Comparison of ENCODE assay signal across 8 mouse cellular contexts in genomic region chr1:178335860-178336261, GRCm38 (mm10). TPM values are rescaled to one million over a fixed set of nuclear protein-coding genes. Genes with fewer than 3 reads are reported as not detected.
DNase-seq lines count a peak whose midpoint lies in the region; ATAC-seq and TF ChIP-seq lines count a peak whose summit lies in the region.

No protein-coding gene starts in this region.

- ATAC-seq in forebrain, embryonic 15.5 days (replicated peaks): no peak
- ATAC-seq in liver, embryonic 16.5 days (ENCODE audit: low read depth): no peak
- ATAC-seq in stomach, embryonic 16.5 days (ENCODE audit: insufficient read depth, low FRiP score): no peak
- no peak for ATAC-seq in frontal cortex, adult (ENCODE audit: low TSS enrichment)

- TF ChIP-seq CTCF in layer of hippocampus, adult 2 months (conservative IDR thresholded peaks at IDR 0.05): no peak

- no peaks in the 10 kb centered on the region for H3K9me3 ChIP-seq in forebrain, embryonic 15.5 days
- no peaks in the 10 kb centered on the region for H3K9me3 ChIP-seq in liver, embryonic 16.5 days (replicated peaks; ENCODE audit: control insufficient read depth, low read length)
- no peaks in the 10 kb centered on the region for H3K9me3 ChIP-seq in stomach, embryonic 16.5 days (replicated peaks; ENCODE audit: control insufficient read depth, low read length)

- H3K4me2 ChIP-seq in forebrain, embryonic 15.5 days (replicated peaks): peak overlapping the region; percentile 82
- H3K4me2 ChIP-seq in liver, embryonic 16.5 days (ENCODE audit: low read depth, low read length): peak overlapping the region; percentile 78
- peak overlapping the region; percentile 67 for H3K4me2 ChIP-seq in stomach, embryonic 16.5 days (ENCODE audit: low read depth, low read length)

- under 1% methylated on average over 16 of the region's 16 CpGs for WGBS in forebrain, embryonic 15.5 days
- under 1% methylated on average over 16 of the region's 16 CpGs for WGBS in liver, embryonic 16.5 days (ENCODE audit: insufficient replicate concordance)
- under 1% methylated on average over 16 of the region's 16 CpGs for WGBS in stomach, embryonic 16.5 days

- no peak for DNase-seq in layer of hippocampus, adult 2 months (ENCODE audit: low spot score in 2 of 2)
- DNase-seq in layer of hippocampus, postnatal 25 days (ENCODE audit: extremely low spot score in 1 of 2, low spot score in 1 of 2): no peak
- DNase-seq in T-cell, adult 2 months (ENCODE audit: low spot score): peak; percentile 63
- DNase-seq in right cerebral cortex, adult 2 months (ENCODE audit: low spot score in 2 of 2): no peak

- peak overlapping the region; percentile 97 for H3K4me3 ChIP-seq in layer of hippocampus, adult 2 months
- H3K4me3 ChIP-seq in forebrain, embryonic 15.5 days: peak overlapping the region; percentile 100
- peak overlapping the region; percentile 98 for H3K4me3 ChIP-seq in liver, embryonic 16.5 days (ENCODE audit: low read depth, low read length)
- H3K4me3 ChIP-seq in stomach, embryonic 16.5 days (replicated peaks; ENCODE audit: low read length): peak overlapping the region; percentile 98

- peak overlapping the region; percentile 100 for H3K27ac ChIP-seq in layer of hippocampus, adult 2 months
- H3K27ac ChIP-seq in forebrain, embryonic 15.5 days (replicated peaks): peak overlapping the region; percentile 100
- peak overlapping the region; percentile 99 for H3K27ac ChIP-seq in liver, embryonic 16.5 days (ENCODE audit: low read length)
- H3K27ac ChIP-seq in stomach, embryonic 16.5 days (ENCODE audit: low read length): peak overlapping the region; percentile 100

- no peaks in the 10 kb centered on the region for H3K27me3 ChIP-seq in forebrain, embryonic 15.5 days
- H3K27me3 ChIP-seq in liver, embryonic 16.5 days (ENCODE audit: control insufficient read depth, insufficient read depth, low read depth, low read length): no peaks in the 10 kb centered on the region
- no peaks in the 10 kb centered on the region for H3K27me3 ChIP-seq in stomach, embryonic 16.5 days (ENCODE audit: control insufficient read depth, insufficient read depth, low read length)

- H3K4me1 ChIP-seq in forebrain, embryonic 15.5 days: peaks cover 36% of the 10 kb centered on the region
- H3K4me1 ChIP-seq in liver, embryonic 16.5 days (ENCODE audit: control insufficient read depth, low read depth, low read length): peaks cover 27% of the 10 kb centered on the region
- peaks cover 18% of the 10 kb centered on the region; the same call in 1 of the 2 replicates for H3K4me1 ChIP-seq in stomach, embryonic 16.5 days (ENCODE audit: control insufficient read depth, insufficient read depth, low read length)

- H3K36me3 ChIP-seq in forebrain, embryonic 15.5 days: peaks cover 40% of the 10 kb centered on the region
- peaks cover 38% of the 10 kb centered on the region for H3K36me3 ChIP-seq in liver, embryonic 16.5 days (ENCODE audit: control insufficient read depth, insufficient read depth)
- H3K36me3 ChIP-seq in stomach, embryonic 16.5 days (ENCODE audit: control insufficient read depth, insufficient read depth, low read length): peaks cover 25% of the 10 kb centered on the region

- peak overlapping the region; percentile 100 for H3K9ac ChIP-seq in forebrain, embryonic 15.5 days (replicated peaks)
- H3K9ac ChIP-seq in liver, embryonic 16.5 days (ENCODE audit: low read depth, low read length): peak overlapping the region; percentile 99
- H3K9ac ChIP-seq in stomach, embryonic 16.5 days (ENCODE audit: low read length): peak overlapping the region; percentile 100

RNA-seq across cellular contexts. Expression of gene Hnrnpu, which starts 1.7 kb away (rescaled TPM):
- 100 to 1,000 TPM; 431 to 439 TPM for total RNA-seq in layer of hippocampus, adult 2 months (2021)
- total RNA-seq in layer of hippocampus, postnatal 25 days (2021): 100 to 1,000 TPM; 348 to 416 TPM
- 410 and 421 TPM in 2 replicates for polyA plus RNA-seq in forebrain, embryonic 15.5 days (2015; fragmentation: Nextera tagmentation; extraction: Ambion mirVana)
- 98.3 and 103 TPM in 2 replicates for polyA plus RNA-seq in liver, embryonic 16.5 days (2015; fragmentation: Nextera tagmentation; extraction: Ambion mirVana)
- 110 and 162 TPM in 2 replicates for polyA plus RNA-seq in stomach, embryonic 16.5 days (2015; fragmentation: Nextera tagmentation; extraction: Ambion mirVana)

RNA-seq across cellular contexts. Expression of gene Cox20, which starts 16.9 kb away (rescaled TPM):
- total RNA-seq in layer of hippocampus, adult 2 months (2021): 10 to 100 TPM; 33.2 to 38.4 TPM
- 10 to 100 TPM; 38.4 to 39.1 TPM for total RNA-seq in layer of hippocampus, postnatal 25 days (2021)
- 140 and 150 TPM in 2 replicates for polyA plus RNA-seq in forebrain, embryonic 15.5 days (2015; fragmentation: Nextera tagmentation; extraction: Ambion mirVana)
- 73.9 and 79.6 TPM in 2 replicates for polyA plus RNA-seq in liver, embryonic 16.5 days (2015; fragmentation: Nextera tagmentation; extraction: Ambion mirVana)
- 107 and 139 TPM in 2 replicates for polyA plus RNA-seq in stomach, embryonic 16.5 days (2015; fragmentation: Nextera tagmentation; extraction: Ambion mirVana)
